Comparison of ENCODE assay signal across 8 mouse cellular contexts in genomic region chr9:77917074-77917621, GRCm38 (mm10). TPM values are rescaled to one million over a fixed set of nuclear protein-coding genes. Genes with fewer than 3 reads are reported as not detected.
A peak's percentile ranks its signal among the peaks of the same experiment; 100 is the strongest.
DNase-seq lines count a peak whose midpoint lies in the region; ATAC-seq lines count a peak whose summit lies in the region.

Elovl5 (plus strand) TSS chr9:77917364.

- H3K27ac ChIP-seq in heart, embryonic 14.5 days (replicated peaks in 1 of 2; ENCODE audit: control insufficient read depth in 1 of 2, insufficient read depth in 1 of 2, low read depth in 2 of 2, low read length in 2 of 2) = peak within 1 kb of the TSS; percentile 79 to 87
- H3K27ac ChIP-seq in liver, embryonic 13.5 days = peak within 1 kb of the TSS; percentile 66
- H3K27ac ChIP-seq in stomach, embryonic 16.5 days (ENCODE audit: low read length) = peak within 1 kb of the TSS; percentile 73

- H3K4me3 ChIP-seq in heart, embryonic 14.5 days (ENCODE audit: control insufficient read depth in 1 of 2, insufficient read depth in 1 of 2, low read depth in 1 of 2, low read length in 2 of 2) = peak within 1 kb of the TSS; percentile 74 to 89
- H3K4me3 ChIP-seq in liver, embryonic 13.5 days (replicated peaks) = peak within 1 kb of the TSS; percentile 77
- H3K4me3 ChIP-seq in stomach, embryonic 16.5 days (replicated peaks; ENCODE audit: low read length) = peak within 1 kb of the TSS; percentile 73

- H3K27me3 ChIP-seq in heart, embryonic 14.5 days (ENCODE audit: control insufficient read depth, insufficient read depth, low read length) = no peaks in the 10 kb centered on the region
- H3K27me3 ChIP-seq in liver, embryonic 13.5 days = no peaks in the 10 kb centered on the region
- no peaks in the 10 kb centered on the region for H3K27me3 ChIP-seq in stomach, embryonic 16.5 days (ENCODE audit: control insufficient read depth, insufficient read depth, low read length)

- no peaks in the 10 kb centered on the region for H3K36me3 ChIP-seq in heart, embryonic 14.5 days (ENCODE audit: control insufficient read depth, insufficient read depth, low read length)
- no peaks in the 10 kb centered on the region for H3K36me3 ChIP-seq in liver, embryonic 13.5 days
- no peaks in the 10 kb centered on the region for H3K36me3 ChIP-seq in stomach, embryonic 16.5 days (ENCODE audit: control insufficient read depth, insufficient read depth, low read length)

- H3K4me1 ChIP-seq in heart, embryonic 14.5 days (ENCODE audit: control insufficient read depth in 2 of 2, insufficient read depth in 2 of 2, low read length in 2 of 2) = peaks cover 8 to 28% of the 10 kb centered on the region in 2 experiments
- H3K4me1 ChIP-seq in liver, embryonic 13.5 days (replicated peaks) = peaks cover 55% of the 10 kb centered on the region
- peaks cover 2% of the 10 kb centered on the region; the same call in 1 of the 2 replicates for H3K4me1 ChIP-seq in stomach, embryonic 16.5 days (ENCODE audit: control insufficient read depth, insufficient read depth, low read length)

- WGBS in heart, embryonic 14.5 days = under 1% methylated on average over 42 of the region's 42 CpGs
- under 1% methylated on average over 42 of the region's 42 CpGs for WGBS in liver, embryonic 13.5 days (ENCODE audit: insufficient replicate concordance)
- 1% methylated on average over 42 of the region's 42 CpGs for WGBS in stomach, embryonic 16.5 days

- peak within 1 kb of the TSS; percentile 80 for H3K4me2 ChIP-seq in heart, embryonic 14.5 days (ENCODE audit: low read length)
- H3K4me2 ChIP-seq in liver, embryonic 13.5 days = peak within 1 kb of the TSS; percentile 99
- peak within 1 kb of the TSS; percentile 73 for H3K4me2 ChIP-seq in stomach, embryonic 16.5 days (ENCODE audit: low read depth, low read length)

- peak; percentile 59 for DNase-seq in c-Kit-negative CD71-positive TER-119-positive erythroid progenitor cells, embryonic 14.5 days (ENCODE audit: low read depth, low spot score)
- DNase-seq in fibroblast of lung, adult 2 months (ENCODE audit: low read depth) = peak; percentile 91
- DNase-seq in kidney, postnatal 14 days = peak; percentile 98
- DNase-seq in liver, embryonic 13.5 days = peak; percentile 87
- peak; percentile 99 for DNase-seq in neural tube, embryonic 10.5 days (ENCODE audit: extremely low spot score, low spot score)

- no peaks in the 10 kb centered on the region for H3K9me3 ChIP-seq in heart, embryonic 14.5 days (ENCODE audit: control insufficient read depth, low read length)
- H3K9me3 ChIP-seq in liver, embryonic 13.5 days (replicated peaks) = no peaks in the 10 kb centered on the region
- no peaks in the 10 kb centered on the region for H3K9me3 ChIP-seq in stomach, embryonic 16.5 days (replicated peaks; ENCODE audit: control insufficient read depth, low read length)

- H3K9ac ChIP-seq in heart, embryonic 14.5 days (ENCODE audit: low read length) = peak within 1 kb of the TSS; percentile 85
- H3K9ac ChIP-seq in liver, embryonic 13.5 days = peak within 1 kb of the TSS; percentile 76
- H3K9ac ChIP-seq in stomach, embryonic 16.5 days (ENCODE audit: low read length) = peak within 1 kb of the TSS; percentile 77

- peak; percentile 92 for ATAC-seq in CD4-positive, CD25-positive, alpha-beta regulatory T cell, adult 4 months
- ATAC-seq in heart, embryonic 14.5 days (ENCODE audit: insufficient number of reproducible peaks, insufficient read depth, low FRiP score, low read depth) = peak; percentile 89
- ATAC-seq in liver, embryonic 13.5 days (ENCODE audit: low read depth) = peak; percentile 85
- ATAC-seq in stomach, embryonic 16.5 days (ENCODE audit: insufficient read depth, low FRiP score) = peak; percentile 94

RNA-seq across cellular contexts. Expression of gene Elovl5, which starts in this region (rescaled TPM):
- 100 to 1,000 TPM; 173 to 183 TPM for polyA plus RNA-seq in CD4-positive, CD25-positive, alpha-beta regulatory T cell, adult 4 months (2017; shearing (Covaris generic))
- polyA plus RNA-seq in heart, embryonic 14.5 days (2014; fragmentation: Nextera tagmentation; extraction: Ambion mirVana) = 80.3 and 86.7 TPM in 2 replicates
- 21.2 and 25.7 TPM in 2 replicates for polyA plus RNA-seq in liver, embryonic 13.5 days (2015; fragmentation: Nextera tagmentation; extraction: Ambion mirVana)
- 66.8 and 67.6 TPM in 2 replicates for polyA plus RNA-seq in stomach, embryonic 16.5 days (2015; fragmentation: Nextera tagmentation; extraction: Ambion mirVana)

Comparison
In these comparisons a context has a peak if more than half of its experiments do, and no peak if none do; other contexts are left out.
1. Peak in every context shown above with its lines: DNase-seq, ATAC-seq, H3K4me3 ChIP-seq and H3K27ac ChIP-seq.